Mouse (Mus musculus) CH12.LX (cell line): ENCODE measurements around the gene Sh3glb2. TPM values are rescaled to one million over a fixed set of nuclear protein-coding genes. Genes with fewer than 3 reads are reported as not detected.

Source experiments
- DNase-seq: peaks from one replicate; pipeline ENCODE4 v3.0.0-alpha.2; 2013; ENCODE audit errors: extremely low read depth
- H3K27ac ChIP-seq: 2 replicates; pipeline ENCODE4 v1.5.1; 2012; ENCODE audit warnings: low read depth, mild to moderate bottlenecking, control low read depth, moderate library complexity; ENCODE audit not compliant: insufficient read depth
- H3K27me3 ChIP-seq: replicated peaks from 2 replicates; pipeline ENCODE3; 2012; ENCODE audit warnings: inconsistent platforms
- H3K36me3 ChIP-seq, 2 experiments: replicated peaks in 1 of 2; 2 replicates each; pipeline versions ENCODE3 to v1.6.1; 2012; ENCODE audit warnings: inconsistent platforms in 1 of 2, low read length in 1 of 2, mild to moderate bottlenecking in 1 of 2, mixed read lengths in 1 of 2, moderate library complexity in 1 of 2; ENCODE audit not compliant: control insufficient read depth in 1 of 2, insufficient read depth in 1 of 2
- H3K4me1 ChIP-seq, 2 experiments: 2 replicates each; pipeline ENCODE4 v1.6.1; 2012; ENCODE audit warnings: inconsistent platforms in 1 of 2, moderate library complexity in 1 of 2; ENCODE audit not compliant: insufficient read depth in 2 of 2, control insufficient read depth in 1 of 2
- H3K4me2 ChIP-seq: 2 replicates; pipeline ENCODE4 v1.6.1; 2012; ENCODE audit warnings: low read depth, mild to moderate bottlenecking, control low read depth; ENCODE audit not compliant: poor library complexity, insufficient read depth, severe bottlenecking
- H3K4me3 ChIP-seq, 3 experiments: fragments of 150-350 bp in 1 of 3; sonication (generic) in 1 of 3; replicated peaks in 1 of 3; 2 replicates each; pipeline versions ENCODE3 to v1.5.1; 2011 to 2012; ENCODE audit warnings: low read depth in 2 of 3, low read length in 2 of 3, mild to moderate bottlenecking in 2 of 3, moderate library complexity in 2 of 3, control low read depth in 1 of 3, improper control_type of control experiment in 1 of 3, inconsistent platforms in 1 of 3, mixed read lengths in 1 of 3; ENCODE audit not compliant: poor library complexity in 1 of 3
- H3K79me2 ChIP-seq: replicated peaks from 2 replicates; pipeline ENCODE4 v1.6.1; 2012; ENCODE audit warnings: mild to moderate bottlenecking, moderate library complexity; ENCODE audit not compliant: control insufficient read depth, poor library complexity, insufficient read depth, severe bottlenecking; ENCODE audit errors: extremely low read depth
- H3K9ac ChIP-seq: 2 replicates; pipeline ENCODE4 v1.6.1; 2012; ENCODE audit warnings: low read depth, mild to moderate bottlenecking, control low read depth, moderate library complexity; ENCODE audit not compliant: insufficient read depth
- H3K9me3 ChIP-seq: replicated peaks from 2 replicates; pipeline ENCODE3; 2012; ENCODE audit warnings: low read length, inconsistent platforms, mixed read lengths
- CHD1 ChIP-seq: IDR thresholded peaks from 2 replicates; pipeline ENCODE4 v1.6.1; 2012; ENCODE audit warnings: low read depth, low read length, improper control_type of control experiment, inconsistent platforms
- CHD2 ChIP-seq: IDR thresholded peaks from 2 replicates; pipeline ENCODE4 v1.6.1; 2011; ENCODE audit warnings: low read length, improper control_type of control experiment
- CTCF ChIP-seq, 2 experiments: IDR thresholded peaks in 1 of 2; conservative IDR thresholded peaks in 1 of 2; 2 replicates each; pipeline ENCODE4 v1.5.1; 2011 to 2012; ENCODE audit warnings: low read depth in 2 of 2, low read length in 2 of 2, improper control_type of control experiment in 1 of 2, inconsistent platforms in 1 of 2, mild to moderate bottlenecking in 1 of 2, moderate library complexity in 1 of 2
- E2F4 ChIP-seq: IDR thresholded peaks from 2 replicates; pipeline ENCODE4 v1.6.1; 2011; ENCODE audit warnings: low read depth, low read length, improper control_type of control experiment; ENCODE audit not compliant: insufficient replicate concordance
- ELF1 ChIP-seq: IDR thresholded peaks from 2 replicates; pipeline ENCODE4 v1.6.1; 2014; ENCODE audit warnings: low read depth, mild to moderate bottlenecking, inconsistent platforms, low read length, improper control_type of control experiment
- GABPA ChIP-seq: IDR thresholded peaks from 2 replicates; pipeline ENCODE4 v1.6.1; 2012; ENCODE audit warnings: low read depth, low read length, improper control_type of control experiment, inconsistent platforms; ENCODE audit not compliant: insufficient replicate concordance
- HCFC1 ChIP-seq: IDR thresholded peaks from 2 replicates; pipeline ENCODE4 v1.6.1; 2012; ENCODE audit warnings: low read depth, mild to moderate bottlenecking, inconsistent platforms, low read length, improper control_type of control experiment
- JUN ChIP-seq: IDR thresholded peaks from 2 replicates; pipeline ENCODE4 v1.6.1; 2011; ENCODE audit warnings: low read depth, mild to moderate bottlenecking, low read length, improper control_type of control experiment, moderate library complexity; ENCODE audit not compliant: insufficient read depth
- KAT2A ChIP-seq: IDR thresholded peaks from 2 replicates; pipeline ENCODE4 v1.6.1; 2012; ENCODE audit warnings: low read length, improper control_type of control experiment, inconsistent platforms; ENCODE audit not compliant: insufficient replicate concordance
- MAZ ChIP-seq: IDR thresholded peaks from 2 replicates; pipeline ENCODE4 v1.6.1; 2012; ENCODE audit warnings: low read depth, mild to moderate bottlenecking, inconsistent platforms, low read length, improper control_type of control experiment, moderate library complexity
- MEF2A ChIP-seq: IDR thresholded peaks from 2 replicates; pipeline ENCODE4 v1.6.1; 2014; ENCODE audit warnings: low read depth, mild to moderate bottlenecking, inconsistent platforms, low read length, improper control_type of control experiment, borderline replicate concordance
- MYC ChIP-seq: IDR thresholded peaks from 2 replicates; pipeline ENCODE4 v1.6.1; 2011; ENCODE audit warnings: low read depth, mild to moderate bottlenecking, improper control_type of control experiment, low read length
- NELFE ChIP-seq: IDR thresholded peaks from 2 replicates; pipeline ENCODE4 v1.6.1; 2011; ENCODE audit warnings: low read depth, low read length, improper control_type of control experiment
- NRF1 ChIP-seq: IDR thresholded peaks from 2 replicates; pipeline ENCODE4 v1.6.1; 2014; ENCODE audit warnings: low read depth, mild to moderate bottlenecking, inconsistent platforms, low read length, improper control_type of control experiment, moderate library complexity
- POLR2AphosphoS2 ChIP-seq: IDR thresholded peaks from 2 replicates; pipeline ENCODE4 v1.6.1; 2011; ENCODE audit warnings: low read depth, low read length, improper control_type of control experiment
- SMC3 ChIP-seq: IDR thresholded peaks from 2 replicates; pipeline ENCODE4 v1.6.1; 2011; ENCODE audit warnings: low read depth, low read length, improper control_type of control experiment
- TCF12 ChIP-seq: IDR thresholded peaks from 2 replicates; pipeline ENCODE4 v1.6.1; 2014; ENCODE audit warnings: low read depth, mild to moderate bottlenecking, inconsistent platforms, low read length, improper control_type of control experiment
- UBTF ChIP-seq: IDR thresholded peaks from 2 replicates; pipeline ENCODE4 v1.6.1; 2012; ENCODE audit warnings: low read depth, mild to moderate bottlenecking, inconsistent platforms, low read length, improper control_type of control experiment, moderate library complexity
- ZC3H11A ChIP-seq: IDR thresholded peaks from 2 replicates; pipeline ENCODE4 v1.6.1; 2012; ENCODE audit warnings: low read depth, mild to moderate bottlenecking, inconsistent platforms, low read length, improper control_type of control experiment
- ZKSCAN1 ChIP-seq: IDR thresholded peaks from 2 replicates; pipeline ENCODE4 v1.6.1; 2012; ENCODE audit warnings: low read depth, inconsistent platforms, low read length, improper control_type of control experiment, borderline replicate concordance
- dilution Hi-C: fragments of 300-500 bp; cut with MboI; formaldehyde crosslinking; loops from 2 replicates; pipeline ENCODE4 v1.14.3; 2020; ENCODE audit warnings: low sequenced_read_pairs; ENCODE audit not compliant: extremely low pct_unique_long_range_greater_than_20kb, extremely low pct_ligation_motif_present
- in situ Hi-C: fragments of 300-500 bp; cut with MboI; formaldehyde crosslinking; loops from 3 replicates; pipeline ENCODE4 v1.14.3; 2019; ENCODE audit warnings: low sequenced_read_pairs, low pct_ligation_motif_present, low pct_unique_long_range_greater_than_20kb, mixed read lengths
- polyA plus RNA-seq: library from polyadenylated mRNA; unstranded; fragments of >175 nt; gene quantifications from 2 replicates; pipeline ENCODE4 v1.2.1, GENCODE M21; 2012; ENCODE audit warnings: low read depth; ENCODE audit not compliant: insufficient read length
- total RNA-seq, 2 experiments: library from RNA; depleted of rRNA; stranded (reverse); fragments of 300-350 nt in 1 of 2; fragments of >200 nt in 1 of 2; gene quantifications; 2 replicates each; pipeline ENCODE4 v1.2.3; 2012 to 2014

Sh3glb2 gene
- total and polyA plus RNA-seq, 3 experiments: 27.2 to 47.8 (median 38.9) TPM

DNA sequence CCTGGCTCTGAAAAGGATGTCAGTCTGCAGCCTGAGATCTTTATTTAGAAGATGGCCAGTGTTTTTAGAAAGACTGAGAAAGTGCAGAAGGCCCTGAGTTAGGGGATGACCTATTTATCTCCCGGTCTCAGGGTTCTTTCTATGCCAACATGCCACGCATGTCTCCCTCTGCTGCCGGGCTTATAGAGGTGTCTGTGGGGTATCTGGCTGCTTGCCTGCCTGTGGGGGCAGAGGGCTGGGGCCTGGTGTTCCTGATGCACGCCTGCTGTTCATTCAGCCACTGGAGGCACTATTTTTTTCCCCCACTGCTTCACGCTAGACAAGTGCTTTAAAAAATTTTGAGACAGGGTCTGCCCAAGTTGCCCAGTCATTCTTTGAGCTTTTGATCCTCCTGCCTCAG is 7.1 kb upstream of the Sh3glb2 start:
- peaks cover 10 to 17% of the 10 kb centered on the region in 2 experiments; a peak in 3 of 4 replicates for H3K4me1 ChIP-seq
- no peaks in the 10 kb centered on the region for H3K79me2 ChIP-seq
- peaks cover 6% of the 10 kb centered on the region for H3K9me3 ChIP-seq
- H3K36me3 ChIP-seq: peaks cover 29 to 49% of the 10 kb centered on the region in 2 experiments
- DNase-seq: no peak
- TF ChIP-seq UBTF: no peak
- TF ChIP-seq JUN: no peak
- TF ChIP-seq SMC3: no peak
- no peak for TF ChIP-seq ZC3H11A
- no peak for TF ChIP-seq CHD1
- no peak for TF ChIP-seq TCF12
- TF ChIP-seq MAZ: no peak
- no peak for TF ChIP-seq E2F4
- TF ChIP-seq ELF1: no peak
- no peak for TF ChIP-seq CHD2
- TF ChIP-seq MEF2A: no peak
- TF ChIP-seq CTCF (conservative IDR thresholded peaks at IDR 0.05 in 1 of 2, IDR thresholded peaks at IDR 0.05 in 1 of 2; ENCODE audit: low read depth in 2 of 2, low read length in 2 of 2): no peak
- no peak overlapping the region for H3K9ac ChIP-seq
- in situ Hi-C loops (no loop called here), dilution Hi-C loops (no loop called here)
- H3K4me2 ChIP-seq: no peak overlapping the region
- no peaks in the 10 kb centered on the region for H3K27me3 ChIP-seq
- H3K4me3 ChIP-seq: no peak overlapping the region
- no peak overlapping the region for H3K27ac ChIP-seq

DNA sequence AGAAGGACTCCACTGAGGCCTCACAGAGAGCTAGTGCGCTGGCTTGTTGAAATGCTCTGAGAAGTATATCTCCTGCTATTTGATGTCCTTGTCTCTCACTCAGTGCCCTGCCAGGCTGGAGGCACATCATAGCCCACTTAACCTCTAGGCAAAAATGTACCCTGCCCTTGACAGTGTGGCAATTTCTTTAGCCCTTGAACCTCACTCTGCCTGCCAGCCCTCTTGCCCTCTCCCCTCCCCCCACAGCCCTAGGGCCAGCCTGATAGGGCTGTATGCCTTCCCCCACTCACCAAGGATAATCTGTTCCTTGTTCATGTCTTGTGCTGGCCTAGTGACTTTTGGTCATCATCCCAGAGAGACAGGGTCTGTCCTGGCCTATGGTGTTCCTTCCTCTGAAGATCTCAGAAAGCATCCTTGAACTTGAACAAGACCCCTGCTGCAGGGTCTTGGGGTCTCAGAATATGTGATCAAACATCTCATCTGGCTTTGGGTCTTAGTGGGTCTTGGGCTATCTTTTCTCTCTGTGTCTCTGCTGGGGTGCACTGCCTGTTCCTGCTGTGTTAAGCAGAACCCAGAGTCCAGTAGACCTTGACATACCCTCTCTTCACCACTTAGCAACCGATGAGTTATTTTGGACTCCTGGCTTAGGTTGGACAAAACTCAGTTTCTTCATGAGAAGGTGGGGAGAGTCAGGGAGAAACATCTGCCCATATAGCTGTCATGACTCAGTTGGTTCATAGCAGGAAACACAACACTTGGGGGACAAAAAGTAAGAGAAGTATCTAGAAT is 6.3 kb upstream of the Sh3glb2 start:
- H3K79me2 ChIP-seq: no peaks in the 10 kb centered on the region
- no peak overlapping the region for H3K9ac ChIP-seq
- H3K9me3 ChIP-seq: peaks cover 6% of the 10 kb centered on the region
- H3K27me3 ChIP-seq: no peaks in the 10 kb centered on the region
- no peak overlapping the region for H3K4me3 ChIP-seq
- dilution Hi-C loops (no loop called here), in situ Hi-C loops (no loop called here)
- peaks cover 10 to 17% of the 10 kb centered on the region in 2 experiments; a peak in 3 of 4 replicates for H3K4me1 ChIP-seq
- H3K4me2 ChIP-seq: 0 out of 2 replicates have a peak overlapping the region, but pooled peaks have one; percentile 52
- DNase-seq: no peak
- TF ChIP-seq NRF1 (no peak), POLR2AphosphoS2 (no peak), JUN (no peak), KAT2A (no peak), GABPA (no peak), NELFE (no peak), CHD2 (no peak), HCFC1 (no peak), ZKSCAN1 (no peak), MEF2A (no peak), MYC (no peak)
- peaks cover 24 to 41% of the 10 kb centered on the region in 2 experiments for H3K36me3 ChIP-seq
- H3K27ac ChIP-seq: no peak overlapping the region
